Mouse (Mus musculus): ENCODE results near the gene Fads1.
A peak's percentile ranks its signal among the peaks of the same experiment; 100 is the strongest.

Gene Fads1

GRCm38 (mm10) chr19:10176941-10177372 is 5.7 kb upstream of the Fads1 start:
- DNase-seq (ENCODE audit: low read depth): peak; percentile 58

GRCm38 (mm10) chr19:10181225-10181624 is 1.5 kb upstream of the Fads1 start:
- DNase-seq (ENCODE audit: low read depth): no peak

- no peak for DNase-seq (ENCODE audit: low read depth)
Observed at GRCm38 (mm10) chr19:10182142-10182541, 546 bp upstream of the Fads1 start.

GRCm38 (mm10) chr19:10183299-10183983 is 753 bp downstream of the Fads1 start:
- peak; percentile 90 for DNase-seq (ENCODE audit: low read depth)

- peak; percentile 93 for DNase-seq (ENCODE audit: low read depth)
Observed at GRCm38 (mm10) chr19:10184096-10184495, 1.4 kb downstream of the Fads1 start.

GRCm38 (mm10) chr19:10185876-10186275 is 3.2 kb downstream of the Fads1 start:
- DNase-seq (ENCODE audit: low read depth): no peak

GRCm38 (mm10) chr19:10186569-10186968 is 3.9 kb downstream of the Fads1 start:
- DNase-seq (ENCODE audit: low read depth): no peak

GRCm38 (mm10) chr19:10188281-10188811 is 5.7 kb downstream of the Fads1 start:
- no peak for DNase-seq (ENCODE audit: low read depth)

GRCm38 (mm10) chr19:10189022-10189421 is 6.3 kb downstream of the Fads1 start:
- DNase-seq (ENCODE audit: low read depth): no peak

- DNase-seq (ENCODE audit: low read depth): no peak
Observed at GRCm38 (mm10) chr19:10189940-10190339, 7.3 kb downstream of the Fads1 start.

GRCm38 (mm10) chr19:10190796-10191195 is 8.1 kb downstream of the Fads1 start:
- DNase-seq (ENCODE audit: low read depth): peak; percentile 92

GRCm38 (mm10) chr19:10191326-10191725 is 8.6 kb downstream of the Fads1 start:
- DNase-seq (ENCODE audit: low read depth): no peak

- no peak for DNase-seq (ENCODE audit: low read depth)
Observed at GRCm38 (mm10) chr19:10194337-10194736, 11.6 kb downstream of the Fads1 start.

- DNase-seq (ENCODE audit: low read depth): peak; percentile 73
Observed at GRCm38 (mm10) chr19:10195252-10195651, 12.6 kb downstream of the Fads1 start.

GRCm38 (mm10) chr19:10197130-10197529 is 14.4 kb downstream of the Fads1 start:
- DNase-seq (ENCODE audit: low read depth): peak; percentile 41

GRCm38 (mm10) chr19:10198286-10198685 is 15.6 kb downstream of the Fads1 start:
- DNase-seq (ENCODE audit: low read depth): no peak

- DNase-seq (ENCODE audit: low read depth): peak; percentile 94
Observed at GRCm38 (mm10) chr19:10198723-10199122, 16.0 kb downstream of the Fads1 start.

GRCm38 (mm10) chr19:10203146-10203847 is 20.6 kb downstream of the Fads1 start:
- no peak for DNase-seq (ENCODE audit: low read depth)

GRCm38 (mm10) chr19:10203848-10204615 is 21.3 kb downstream of the Fads1 start, which contains the start of the genes Tmem258 and Fen1:
Tmem258 (plus strand) TSS chr19:10204014.
Fen1 (minus strand) TSS chr19:10204169.
- DNase-seq (ENCODE audit: low read depth): peak; percentile 93

GRCm38 (mm10) chr19:10204616-10205001 is 21.9 kb downstream of the Fads1 start:
- DNase-seq (ENCODE audit: low read depth): peak; percentile 91

- DNase-seq (ENCODE audit: low read depth): peak; percentile 58
Observed at GRCm38 (mm10) chr19:10205051-10205450, 22.4 kb downstream of the Fads1 start.

- DNase-seq (ENCODE audit: low read depth): no peak
Observed at GRCm38 (mm10) chr19:10208851-10209250, 26.2 kb downstream of the Fads1 start.

All from NIH3T3 (cell line).